Mouse (Mus musculus): ENCODE results near the gene Fam107b.

Gene Fam107b

GRCm38 (mm10) chr2:3787752-3788423 lies 217.6 kb downstream of the Fam107b start:
- no peak for DNase-seq

- DNase-seq, result no peak
Measured at GRCm38 (mm10) chr2:3788424-3788786, 218.1 kb downstream of the Fam107b start.

DNA sequence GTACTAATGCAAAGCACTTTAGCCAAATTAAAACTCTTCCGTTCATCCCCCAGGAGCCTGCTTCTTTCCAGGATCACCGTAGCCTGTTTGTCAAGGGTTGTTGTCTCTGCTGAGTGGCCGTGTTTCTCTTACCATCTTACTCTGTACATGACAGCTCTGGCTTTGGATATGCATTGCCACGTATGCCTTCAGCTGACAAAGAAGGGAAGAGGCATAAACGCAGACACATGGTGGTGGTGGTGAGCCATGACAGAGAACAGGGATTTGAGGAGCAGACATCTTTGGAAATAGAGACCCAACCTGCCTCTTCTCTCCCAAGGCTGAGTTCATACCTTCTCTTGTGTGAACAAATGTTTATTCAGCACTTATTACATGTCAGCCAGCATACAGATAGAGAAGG lies 226.3 kb downstream of the Fam107b start:
- DNase-seq, result no peak

GRCm38 (mm10) chr2:3799767-3800554 lies 229.7 kb downstream of the Fam107b start:
- peak; percentile 17 for DNase-seq

DNA sequence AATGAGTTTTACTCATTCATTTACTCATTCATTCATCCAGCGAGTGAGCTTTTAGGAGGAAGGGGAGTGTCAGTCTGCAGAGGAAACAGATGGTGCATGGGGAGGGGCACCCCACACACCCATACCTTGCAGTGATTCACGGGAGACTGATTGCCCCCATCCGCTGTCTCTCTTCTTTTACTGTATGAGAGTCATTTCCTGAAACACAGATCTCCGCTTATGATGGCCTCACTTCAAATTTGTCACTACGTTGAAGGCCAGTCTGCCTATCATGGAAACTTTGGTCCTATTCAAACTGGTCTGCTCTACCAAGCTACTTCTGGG lies 230.2 kb downstream of the Fam107b start:
- no peak for DNase-seq

- DNase-seq, result no peak
Measured at GRCm38 (mm10) chr2:3805742-3806141, 235.5 kb downstream of the Fam107b start.

- DNase-seq, result no peak
Measured at GRCm38 (mm10) chr2:3810321-3810720, 240.0 kb downstream of the Fam107b start.

DNA sequence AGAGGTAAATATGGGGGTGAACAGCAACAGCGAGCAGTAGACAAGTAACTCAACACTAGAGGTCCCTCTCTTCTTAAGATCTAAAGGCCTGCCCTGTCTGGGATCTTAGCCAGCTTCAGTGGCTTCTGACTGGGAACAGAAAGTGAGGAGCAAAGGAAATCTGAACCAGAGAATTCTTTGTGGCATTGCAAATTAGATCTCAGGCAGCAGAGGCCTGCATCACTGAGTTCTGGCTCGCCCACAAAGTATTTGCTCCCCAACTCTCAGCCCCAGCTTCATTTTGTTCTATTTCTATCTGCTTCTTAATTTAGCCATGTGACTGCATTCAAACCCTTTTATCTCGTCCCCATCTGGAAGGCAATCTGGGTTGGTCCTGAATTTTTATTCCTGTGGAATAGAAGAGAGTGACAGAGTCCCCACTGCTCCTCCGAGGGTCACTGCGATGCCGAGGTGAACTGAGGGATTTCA lies 245.9 kb downstream of the Fam107b start:
- peak; percentile 15 for DNase-seq

GRCm38 (mm10) chr2:3817626-3818025 lies 247.3 kb downstream of the Fam107b start:
- DNase-seq, result no peak

GRCm38 (mm10) chr2:3822483-3823455 lies 252.5 kb downstream of the Fam107b start:
- no peak for DNase-seq
